Mouse (Mus musculus) liver, embryonic 14.5 days (tissue): ENCODE measurements at regions not wholly inside any gene's neighbourhood (a gene's known extent, or its start where the extent isn't known, plus 50 kb on each side); places are given as distances from the start of the nearest gene placed in this dataset.

Experiments
- CTCF ChIP-seq: IDR thresholded peaks from 2 replicates; pipeline ENCODE4 v1.5.1; 2016; ENCODE audit warnings: antibody characterized with exemption, low read depth, control low read depth
- EP300 ChIP-seq: IDR thresholded peaks from 2 replicates; pipeline ENCODE4 v1.6.1; 2016; ENCODE audit warnings: antibody characterized with exemption, low read depth

DNA sequence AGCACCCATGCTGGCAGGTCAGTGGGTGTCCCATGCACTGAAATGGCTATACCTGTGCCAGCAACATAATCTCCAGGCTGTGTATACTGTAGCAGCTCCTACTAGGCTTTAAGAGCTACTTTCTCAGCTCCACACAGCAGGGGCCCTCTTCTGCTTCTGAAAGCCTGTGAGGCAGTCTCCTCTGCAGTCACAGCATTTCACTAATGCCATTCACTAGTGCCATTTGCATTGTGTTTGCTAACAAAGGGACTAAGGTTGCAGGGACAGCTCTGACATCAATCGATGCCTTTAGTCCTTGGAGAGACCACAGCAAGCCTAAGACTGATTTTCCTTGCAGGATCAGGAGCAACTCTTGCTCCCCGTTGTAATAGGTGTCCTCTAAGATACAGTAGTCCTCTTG, 315.0 kb downstream of the Fam19a5 start:
- TF ChIP-seq CTCF = no peak
- TF ChIP-seq EP300 = no peak
